ENCODE assay signal across 8 mouse cellular contexts in genomic region chr9:40269103-40269861, GRCm38 (mm10). TPM values are rescaled to one million over a fixed set of nuclear protein-coding genes. Genes with fewer than 3 reads are reported as not detected.
DNase-seq lines count a peak whose midpoint lies in the region; ATAC-seq lines count a peak whose summit lies in the region.

TSS of gene Scn3b (plus strand) at chr9:40269217.

- H3K27me3 ChIP-seq in forebrain, embryonic 13.5 days: no peaks in the 10 kb centered on the region
- H3K27me3 ChIP-seq in heart, embryonic 15.5 days: peaks cover 26% of the 10 kb centered on the region
- H3K27me3 ChIP-seq in lung, embryonic 15.5 days: peaks cover 15% of the 10 kb centered on the region

- peak within 1 kb of the TSS; percentile 82 for H3K4me2 ChIP-seq in forebrain, embryonic 13.5 days
- peak within 1 kb of the TSS; percentile 73 for H3K4me2 ChIP-seq in heart, embryonic 15.5 days
- H3K4me2 ChIP-seq in lung, embryonic 15.5 days: peak within 1 kb of the TSS; percentile 72

- peak within 1 kb of the TSS; percentile 73 for H3K9ac ChIP-seq in forebrain, embryonic 13.5 days
- H3K9ac ChIP-seq in heart, embryonic 15.5 days: no peak within 1 kb of the TSS
- no peak within 1 kb of the TSS for H3K9ac ChIP-seq in lung, embryonic 15.5 days

- peak within 1 kb of the TSS; percentile 55 for H3K4me3 ChIP-seq in forebrain, embryonic 13.5 days
- H3K4me3 ChIP-seq in heart, embryonic 15.5 days: peak within 1 kb of the TSS; percentile 38
- H3K4me3 ChIP-seq in lung, embryonic 15.5 days: peak within 1 kb of the TSS; percentile 38

- no peaks in the 10 kb centered on the region for H3K9me3 ChIP-seq in forebrain, embryonic 13.5 days (replicated peaks)
- H3K9me3 ChIP-seq in heart, embryonic 15.5 days (replicated peaks): no peaks in the 10 kb centered on the region
- H3K9me3 ChIP-seq in lung, embryonic 15.5 days: no peaks in the 10 kb centered on the region

- peak; percentile 96 for ATAC-seq in forebrain, embryonic 13.5 days
- ATAC-seq in heart, embryonic 15.5 days (replicated peaks; ENCODE audit: insufficient number of reproducible peaks, insufficient read depth, low FRiP score, low read depth): peak; percentile 67; the same call in 1 of the 2 replicates
- peak; percentile 88 for ATAC-seq in lung, embryonic 15.5 days (ENCODE audit: borderline replicate concordance, extremely low read depth, low FRiP score, low TSS enrichment)

- peak; percentile 17 to 27 for DNase-seq in urinary bladder, adult 18-20 months (ENCODE audit: low spot score in 2 of 2)
- no peak for DNase-seq in urinary bladder, adult 2 months (ENCODE audit: low spot score)
- DNase-seq in layer of hippocampus, postnatal 14 days (ENCODE audit: low spot score in 2 of 2): peak; percentile 85 to 94
- DNase-seq in ovary, postnatal 36 days (ENCODE audit: low spot score): peak; percentile 52
- DNase-seq in B cell, adult 2 months: no peak

- peak within 1 kb of the TSS; percentile 40; the same call in 1 of the 2 replicates for H3K27ac ChIP-seq in forebrain, embryonic 13.5 days
- H3K27ac ChIP-seq in heart, embryonic 15.5 days: no peak within 1 kb of the TSS
- H3K27ac ChIP-seq in lung, embryonic 15.5 days: no peak within 1 kb of the TSS

- H3K4me1 ChIP-seq in forebrain, embryonic 13.5 days: peaks cover 37% of the 10 kb centered on the region
- peaks cover 20% of the 10 kb centered on the region for H3K4me1 ChIP-seq in heart, embryonic 15.5 days (replicated peaks)
- peaks cover 20% of the 10 kb centered on the region for H3K4me1 ChIP-seq in lung, embryonic 15.5 days

- under 1% methylated on average over 41 of the region's 42 CpGs for WGBS in forebrain, embryonic 13.5 days
- under 1% methylated on average over 42 of the region's 42 CpGs for WGBS in heart, embryonic 15.5 days
- under 1% methylated on average over 40 of the region's 42 CpGs for WGBS in lung, embryonic 15.5 days

- H3K36me3 ChIP-seq in forebrain, embryonic 13.5 days (ENCODE audit: poor library complexity, severe bottlenecking): no peaks in the 10 kb centered on the region
- H3K36me3 ChIP-seq in heart, embryonic 15.5 days: no peaks in the 10 kb centered on the region
- H3K36me3 ChIP-seq in lung, embryonic 15.5 days: no peaks in the 10 kb centered on the region

RNA-seq across cellular contexts. Expression of gene Scn3b, which starts in this region (rescaled TPM):
- 1.4 and 2.0 TPM in 2 replicates for polyA plus RNA-seq in urinary bladder, adult 2 months (2012; rRNA removed)
- 35.7 and 45.7 TPM in 2 replicates for polyA plus RNA-seq in forebrain, embryonic 13.5 days (2015; fragmentation: Nextera tagmentation; extraction: Ambion mirVana)
- polyA plus RNA-seq in heart, embryonic 15.5 days (2015; fragmentation: Nextera tagmentation; extraction: Ambion mirVana): 1.5 and 5.2 TPM in 2 replicates
- total RNA-seq in layer of hippocampus, postnatal 14 days (2021): 100 to 1,000 TPM; 230 to 234 TPM
- polyA plus RNA-seq in lung, embryonic 15.5 days (2015; fragmentation: Nextera tagmentation; extraction: Ambion mirVana): 4.8 and 7.5 TPM in 2 replicates

Comparison
In these comparisons a context has a peak if more than half of its experiments do, and no peak if none do; other contexts are left out.
1. DNase-seq: peak in urinary bladder, adult 18-20 months (2 of 2), layer of hippocampus, postnatal 14 days (2 of 2) and ovary, postnatal 36 days (single experiment); none in urinary bladder, adult 2 months (single experiment) and B cell, adult 2 months (0 of 2).
2. Peak in every context shown above with its lines, with median percentiles within 50 percentile points of each other: ATAC-seq, H3K4me2 ChIP-seq and H3K4me3 ChIP-seq.